Mouse (Mus musculus) intestine, embryonic 14.5 days (tissue): Measurements from ENCODE around the gene Colec11. TPM values are rescaled to one million over a fixed set of nuclear protein-coding genes. Genes with fewer than 3 reads are reported as not detected.

Experiments used
- ATAC-seq: fragments of 200-750 bp; cut with Nextera tagmentation; replicated peaks from 2 replicates; pipeline ENCODE4 v1.8.0; 2017; ENCODE audit warnings: low read depth, moderate number of reproducible peaks, moderate TSS enrichment, moderate library complexity; ENCODE audit not compliant: low FRiP score, low TSS enrichment
- DNase-seq: peaks from one replicate; pipeline ENCODE4 v3.0.0-alpha.2; 2018; ENCODE audit warnings: low spot score
- H3K27ac ChIP-seq: fragments of 300-500 bp; sonication (generic); 2 replicates; pipeline ENCODE4 v1.5.1; 2014; ENCODE audit warnings: low read depth, mild to moderate bottlenecking, control low read depth
- H3K27me3 ChIP-seq: fragments of 300-500 bp; sonication (generic); replicated peaks from 2 replicates; pipeline ENCODE4 v1.6.1; 2014; ENCODE audit warnings: low read length, control low read depth; ENCODE audit not compliant: control insufficient read depth, insufficient read depth
- H3K36me3 ChIP-seq: fragments of 300-500 bp; sonication (generic); 2 replicates; pipeline ENCODE4 v1.6.1; 2014; ENCODE audit warnings: low read length, control low read depth; ENCODE audit not compliant: control insufficient read depth, insufficient read depth
- H3K4me1 ChIP-seq: fragments of 300-500 bp; sonication (generic); replicated peaks from 2 replicates; pipeline ENCODE4 v1.6.1; 2014; ENCODE audit warnings: low read length, control low read depth, mixed read lengths; ENCODE audit not compliant: control insufficient read depth, insufficient read depth
- H3K4me2 ChIP-seq: fragments of 300-500 bp; sonication (generic); 2 replicates; pipeline ENCODE4 v1.6.1; 2014; ENCODE audit warnings: low read length
- H3K4me3 ChIP-seq: fragments of 300-500 bp; sonication (generic); 2 replicates; pipeline ENCODE4 v1.5.1; 2014; ENCODE audit warnings: low read depth, low read length, control low read depth, mixed read lengths
- H3K9ac ChIP-seq: fragments of 300-500 bp; sonication (generic); 2 replicates; pipeline ENCODE4 v1.6.1; 2014; ENCODE audit warnings: mild to moderate bottlenecking, low read length
- H3K9me3 ChIP-seq: fragments of 300-500 bp; sonication (generic); 2 replicates; pipeline ENCODE4 v1.6.1; 2016; ENCODE audit warnings: low read length, control low read depth; ENCODE audit not compliant: control insufficient read depth
- WGBS: fragments of 180-500 bp; shearing (Covaris S2); extraction: QIAGEN DNeasy Blood & Tissue Kit; methylation state at CpG from one replicate; pipeline ENCODE4 v1.1.7; 2014; 5-methylcytosine and 5-hydroxymethylcytosine counted together
- polyA plus RNA-seq: library from polyadenylated mRNA; unstranded; fragments of >200 nt; fragmentation: Nextera tagmentation; extraction: Ambion mirVana; gene quantifications from 2 replicates; pipeline ENCODE4 v1.2.1, GENCODE M21; 2014

Gene Colec11
- polyA plus RNA-seq, 1 experiment from 2014 or later, result 1.2 TPM

DNA sequence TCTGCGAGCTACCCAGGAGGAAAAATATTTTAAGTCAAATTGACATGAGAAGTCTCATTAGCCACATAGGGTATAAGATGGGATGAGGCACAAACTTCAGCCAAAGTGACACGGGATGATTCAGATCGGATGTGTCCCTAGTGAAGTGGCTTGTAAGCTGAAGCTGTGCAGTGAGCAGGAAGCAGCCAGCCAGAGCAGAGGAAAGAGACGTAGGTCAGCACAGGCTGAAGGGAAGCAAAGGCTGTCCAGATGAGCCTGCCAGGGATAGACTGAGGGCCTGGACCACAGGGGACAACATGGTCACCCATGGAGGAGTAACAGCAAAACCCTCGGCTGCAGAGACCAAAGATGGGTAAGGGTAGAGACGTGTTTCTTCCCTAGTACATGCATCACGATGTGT lies 8.8 kb downstream of the Colec11 start:
- H3K9ac ChIP-seq, result no peak overlapping the region
- no peak overlapping the region for H3K4me2 ChIP-seq
- WGBS, result 66% methylated on average over 7 of the region's 7 CpGs
- ATAC-seq, result no peak
- DNase-seq, result no peak
- no peak overlapping the region for H3K4me3 ChIP-seq
- no peaks in the 10 kb centered on the region for H3K9me3 ChIP-seq
- H3K36me3 ChIP-seq, result no peaks in the 10 kb centered on the region
- H3K27ac ChIP-seq, result no peak overlapping the region
- no peaks in the 10 kb centered on the region for H3K4me1 ChIP-seq
- H3K27me3 ChIP-seq, result no peaks in the 10 kb centered on the region

DNA sequence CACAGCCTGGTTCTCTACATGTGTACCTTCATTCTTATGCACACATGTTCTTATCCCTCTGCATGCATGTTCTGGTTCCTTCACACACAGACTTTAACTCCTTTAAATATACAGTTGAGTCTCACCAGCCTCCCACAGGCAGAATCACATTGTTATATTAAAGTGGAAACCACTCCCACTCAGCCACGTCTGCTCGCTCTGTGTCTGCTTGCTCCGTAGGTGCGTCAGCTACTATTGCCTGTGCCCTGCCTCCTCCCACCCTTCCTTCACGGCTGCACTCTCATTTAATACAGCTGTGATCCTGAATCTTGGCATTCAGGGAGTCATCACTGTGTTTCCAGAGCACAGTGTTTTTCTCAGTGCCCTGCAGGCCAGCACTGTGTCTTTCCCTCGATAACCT lies 10.8 kb downstream of the Colec11 start:
- no peaks in the 10 kb centered on the region for H3K4me1 ChIP-seq
- DNase-seq (no peak), ATAC-seq (no peak)
- no peaks in the 10 kb centered on the region for H3K9me3 ChIP-seq
- H3K27ac ChIP-seq, result no peak overlapping the region
- no peak overlapping the region for H3K4me3 ChIP-seq
- H3K36me3 ChIP-seq, result no peaks in the 10 kb centered on the region
- WGBS, result 41% methylated on average over 6 of the region's 6 CpGs
- H3K9ac ChIP-seq, result no peak overlapping the region
- no peaks in the 10 kb centered on the region for H3K27me3 ChIP-seq
- no peak overlapping the region for H3K4me2 ChIP-seq

GRCm38 (mm10) chr12:28607546-28608305 lies 15.5 kb downstream of the Colec11 start:
- no peak overlapping the region for H3K27ac ChIP-seq
- H3K9ac ChIP-seq, result no peak overlapping the region
- ATAC-seq, result 0 out of 2 replicates have a peak, but pooled peaks have one; percentile 19
- no peaks in the 10 kb centered on the region for H3K4me1 ChIP-seq
- no peak overlapping the region for H3K4me3 ChIP-seq
- DNase-seq, result no peak
- no peaks in the 10 kb centered on the region for H3K27me3 ChIP-seq
- no peaks in the 10 kb centered on the region for H3K36me3 ChIP-seq
- no peaks in the 10 kb centered on the region for H3K9me3 ChIP-seq
- H3K4me2 ChIP-seq, result no peak overlapping the region
- 68% methylated on average over 17 of the region's 17 CpGs for WGBS

GRCm38 (mm10) chr12:28603494-28603893 lies 19.7 kb downstream of the Colec11 start:
- no peaks in the 10 kb centered on the region for H3K36me3 ChIP-seq
- no peak overlapping the region for H3K4me2 ChIP-seq
- no peaks in the 10 kb centered on the region for H3K27me3 ChIP-seq
- no peak overlapping the region for H3K4me3 ChIP-seq
- H3K9me3 ChIP-seq, result no peaks in the 10 kb centered on the region
- H3K9ac ChIP-seq, result no peak overlapping the region
- ATAC-seq, result no peak
- H3K27ac ChIP-seq, result no peak overlapping the region
- DNase-seq, result no peak
- H3K4me1 ChIP-seq, result no peaks in the 10 kb centered on the region
- 71% methylated on average over 1 of the region's 1 CpGs for WGBS

DNA sequence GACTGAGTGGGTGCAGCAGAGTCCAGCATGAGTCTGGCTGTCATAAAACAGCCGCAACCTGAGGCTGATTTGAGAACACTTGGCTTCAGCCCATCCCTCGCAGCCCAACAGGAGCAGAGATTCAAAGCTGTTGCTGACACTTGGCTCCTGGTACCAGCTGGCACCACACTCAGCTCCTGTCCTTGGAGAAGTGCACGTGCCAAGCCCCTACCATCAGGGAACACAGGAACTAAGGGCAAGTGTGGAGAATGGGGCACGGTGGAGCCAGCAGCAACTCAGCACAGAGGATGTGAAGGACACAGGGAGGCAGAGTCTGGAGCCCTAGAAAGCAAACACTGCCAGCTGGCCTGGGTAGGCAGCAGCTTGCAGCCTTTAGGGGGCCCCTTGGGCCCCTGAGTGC lies 20.9 kb downstream of the Colec11 start:
- ATAC-seq (no peak), DNase-seq (no peak)
- no peak overlapping the region for H3K4me2 ChIP-seq
- no peaks in the 10 kb centered on the region for H3K4me1 ChIP-seq
- no peaks in the 10 kb centered on the region for H3K27me3 ChIP-seq
- no peaks in the 10 kb centered on the region for H3K36me3 ChIP-seq
- H3K27ac ChIP-seq, result no peak overlapping the region
- H3K9me3 ChIP-seq, result no peaks in the 10 kb centered on the region
- H3K9ac ChIP-seq, result no peak overlapping the region
- WGBS, result 18% methylated on average over 4 of the region's 4 CpGs
- no peak overlapping the region for H3K4me3 ChIP-seq

DNA sequence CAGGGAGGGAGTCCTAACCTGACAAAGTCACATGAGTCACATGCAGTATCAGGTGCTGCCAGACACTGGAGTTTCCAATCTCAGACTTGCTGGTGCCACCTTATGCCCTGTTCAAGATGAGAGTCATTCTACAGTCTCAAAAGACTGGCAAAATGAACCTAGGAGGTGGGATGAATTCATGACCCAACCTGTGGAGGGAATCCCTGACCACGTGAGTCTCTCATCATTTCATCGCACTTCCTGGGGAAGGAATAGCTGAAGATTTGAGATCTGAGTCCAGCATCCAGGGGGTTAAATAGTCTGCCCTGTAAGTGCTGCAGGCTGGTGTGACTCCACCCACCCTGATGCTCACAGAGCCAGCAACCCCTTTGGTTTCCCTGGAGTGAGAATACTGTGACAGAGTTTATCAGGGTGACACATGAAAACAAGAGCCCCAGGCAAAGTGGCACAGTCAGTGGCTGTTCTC lies 24.6 kb downstream of the Colec11 start:
- ATAC-seq, result no peak
- Histone ChIP-seq H3K36me3 (no peaks in the 10 kb centered on the region), H3K27ac (no peak overlapping the region), H3K9ac (no peak overlapping the region), H3K4me1 (no peaks in the 10 kb centered on the region), H3K4me2 (no peak overlapping the region), H3K4me3 (no peak overlapping the region), H3K27me3 (no peaks in the 10 kb centered on the region), H3K9me3 (no peaks in the 10 kb centered on the region)
- WGBS, result 58% methylated on average over 2 of the region's 2 CpGs
- DNase-seq, result no peak

GRCm38 (mm10) chr12:28598110-28598509 lies 25.1 kb downstream of the Colec11 start:
- DNase-seq, result no peak
- no peaks in the 10 kb centered on the region for H3K27me3 ChIP-seq
- 59% methylated on average over 3 of the region's 3 CpGs for WGBS
- H3K4me3 ChIP-seq, result no peak overlapping the region
- no peaks in the 10 kb centered on the region for H3K9me3 ChIP-seq
- H3K27ac ChIP-seq, result no peak overlapping the region
- no peak for ATAC-seq
- no peak overlapping the region for H3K9ac ChIP-seq
- H3K4me1 ChIP-seq, result no peaks in the 10 kb centered on the region
- H3K4me2 ChIP-seq, result no peak overlapping the region
- no peaks in the 10 kb centered on the region for H3K36me3 ChIP-seq

GRCm38 (mm10) chr12:28597699-28598098 lies 25.5 kb downstream of the Colec11 start:
- Histone ChIP-seq H3K4me3 (no peak overlapping the region), H3K9ac (no peak overlapping the region), H3K9me3 (no peaks in the 10 kb centered on the region), H3K27me3 (no peaks in the 10 kb centered on the region), H3K36me3 (no peaks in the 10 kb centered on the region), H3K4me1 (no peaks in the 10 kb centered on the region), H3K27ac (no peak overlapping the region), H3K4me2 (no peak overlapping the region)
- WGBS, result 63% methylated on average over 9 of the region's 9 CpGs
- ATAC-seq (no peak), DNase-seq (no peak)

GRCm38 (mm10) chr12:28596851-28597250 lies 26.3 kb downstream of the Colec11 start:
- Histone ChIP-seq H3K36me3 (no peaks in the 10 kb centered on the region), H3K4me3 (no peak overlapping the region), H3K9ac (no peak overlapping the region), H3K4me2 (no peak overlapping the region), H3K4me1 (no peaks in the 10 kb centered on the region), H3K9me3 (no peaks in the 10 kb centered on the region), H3K27ac (no peak overlapping the region), H3K27me3 (no peaks in the 10 kb centered on the region)
- no peak for DNase-seq
- no peak for ATAC-seq
